Mouse (Mus musculus): Measurements from ENCODE around the gene Hkdc1.
"Not testable (repeated sequence)": the region's sequence is repeated elsewhere in the genome, so short reads cannot be mapped to it uniquely, and the experiment has no call there.

Gene Hkdc1

DNA sequence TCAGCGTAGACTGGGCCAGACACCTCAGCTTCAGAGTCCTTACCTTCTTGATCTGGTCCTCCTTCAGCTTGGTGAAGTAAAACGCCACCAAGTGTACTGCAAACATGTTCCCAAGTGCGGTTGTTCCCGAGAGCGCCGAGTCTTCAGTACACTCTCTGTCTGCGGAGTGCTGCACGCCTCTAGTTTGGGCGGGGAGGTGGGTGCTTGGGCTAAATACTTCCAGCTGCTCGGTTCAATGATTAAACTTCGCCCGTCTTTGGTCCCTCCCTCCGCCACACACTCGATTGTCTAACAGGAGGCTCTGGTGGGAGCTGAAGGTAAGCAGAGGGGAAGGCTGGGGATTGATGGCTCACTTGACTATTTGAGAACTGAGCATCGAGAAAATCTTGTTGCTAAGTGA lies at the start of gene Hkdc1:
Gene Hkdc1, minus strand, starts transcription at position 237 of the 400 bp plus-strand sequence.
- no peak for DNase-seq

DNA sequence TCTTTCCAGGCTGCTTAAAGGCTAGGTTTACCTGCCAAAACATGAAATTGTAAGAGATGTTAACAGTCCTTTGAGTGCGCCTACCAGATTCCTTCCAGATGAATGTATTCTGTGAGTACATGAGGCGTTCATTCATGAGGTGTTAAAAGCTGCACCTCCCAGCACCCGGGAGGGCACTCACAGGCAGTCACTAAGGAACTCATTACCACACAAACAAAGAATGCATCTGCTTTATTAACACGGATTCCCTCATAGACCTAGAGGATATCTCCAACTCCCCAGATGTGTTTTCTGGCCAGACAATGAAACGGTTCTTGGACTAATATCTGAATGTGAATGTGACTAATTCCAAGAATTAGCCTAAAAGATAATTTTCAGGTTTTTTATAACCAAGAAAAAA lies 48.8 kb upstream of the Hkdc1 start:
- DNase-seq = no peak

DNA sequence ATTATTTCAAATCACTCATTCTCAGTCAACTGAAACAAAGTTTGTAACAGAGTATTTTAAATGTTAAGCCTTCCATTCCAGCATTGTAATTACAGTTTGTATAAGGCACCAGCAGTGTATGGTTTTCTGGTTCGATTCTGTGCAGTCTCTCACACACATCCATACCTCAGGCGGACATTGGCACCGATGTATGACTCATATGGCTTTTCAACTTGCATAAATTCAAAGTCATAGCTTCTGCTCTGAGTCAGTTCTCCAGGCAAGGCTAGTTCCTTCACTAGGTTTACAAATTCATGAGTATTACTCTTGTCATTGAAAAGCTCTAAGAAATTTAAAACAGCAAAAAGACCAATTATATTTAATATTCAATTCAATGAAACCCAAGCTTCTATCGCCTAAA lies 47.4 kb upstream of the Hkdc1 start:
- no peak for DNase-seq

DNA sequence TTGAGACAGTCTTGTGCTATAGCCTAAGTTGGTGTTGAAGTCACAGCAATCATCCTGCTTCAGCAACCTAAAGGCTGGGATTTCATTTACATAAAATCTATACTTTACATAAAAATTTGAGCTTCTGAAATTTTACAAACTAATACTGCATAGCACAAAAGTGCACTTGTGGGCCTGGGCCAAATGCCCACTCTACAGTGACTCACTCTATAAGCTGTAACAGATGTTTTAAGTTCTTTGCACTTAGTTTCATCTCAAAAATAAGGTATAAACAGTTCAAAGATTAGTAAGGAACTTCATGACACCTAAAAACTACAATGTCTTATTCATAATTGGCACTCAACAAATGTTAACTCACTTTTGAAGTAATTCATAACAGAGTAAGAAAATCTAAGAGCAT lies 39.0 kb upstream of the Hkdc1 start:
- DNase-seq = no peak

DNA sequence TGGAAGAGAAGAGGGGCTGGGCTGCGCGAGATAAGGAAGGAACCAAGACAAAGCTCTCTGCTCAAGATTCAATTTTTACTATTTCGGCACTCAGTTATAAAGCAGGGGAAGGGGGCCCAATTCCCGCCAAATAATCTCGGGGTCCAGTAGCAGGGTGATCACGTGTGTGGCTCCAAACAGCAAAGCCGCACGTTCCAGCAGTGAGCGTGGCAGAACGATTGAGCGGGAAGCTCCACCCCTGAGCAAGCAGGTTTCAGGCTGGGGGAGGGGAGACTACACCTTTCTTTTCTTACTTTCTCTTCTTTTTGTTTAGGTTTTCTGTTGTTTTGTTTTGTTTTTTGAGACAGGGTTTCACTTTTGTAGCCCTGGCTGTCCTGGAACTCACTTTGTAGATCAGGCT lies 29.7 kb upstream of the Hkdc1 start:
- DNase-seq = not testable (repeated sequence)

DNA sequence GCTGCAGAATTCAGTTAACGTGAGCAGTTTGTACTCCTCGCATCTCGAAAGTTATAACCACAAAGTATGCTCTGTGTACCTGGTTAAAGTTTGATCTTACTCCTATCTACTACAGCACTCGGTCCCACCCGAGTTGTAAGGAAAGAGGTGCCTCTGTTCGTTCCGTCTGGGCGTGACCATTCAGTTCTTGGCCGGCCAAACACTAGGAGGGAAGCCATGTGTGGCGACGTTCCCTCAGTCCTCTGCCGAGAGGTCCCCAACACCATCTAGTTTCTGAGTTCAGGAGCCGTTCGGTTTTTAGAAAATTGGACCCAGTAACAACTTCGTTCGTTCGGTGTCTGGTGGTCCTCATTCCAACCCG lies 28.0 kb upstream of the Hkdc1 start:
- no peak for DNase-seq

DNA sequence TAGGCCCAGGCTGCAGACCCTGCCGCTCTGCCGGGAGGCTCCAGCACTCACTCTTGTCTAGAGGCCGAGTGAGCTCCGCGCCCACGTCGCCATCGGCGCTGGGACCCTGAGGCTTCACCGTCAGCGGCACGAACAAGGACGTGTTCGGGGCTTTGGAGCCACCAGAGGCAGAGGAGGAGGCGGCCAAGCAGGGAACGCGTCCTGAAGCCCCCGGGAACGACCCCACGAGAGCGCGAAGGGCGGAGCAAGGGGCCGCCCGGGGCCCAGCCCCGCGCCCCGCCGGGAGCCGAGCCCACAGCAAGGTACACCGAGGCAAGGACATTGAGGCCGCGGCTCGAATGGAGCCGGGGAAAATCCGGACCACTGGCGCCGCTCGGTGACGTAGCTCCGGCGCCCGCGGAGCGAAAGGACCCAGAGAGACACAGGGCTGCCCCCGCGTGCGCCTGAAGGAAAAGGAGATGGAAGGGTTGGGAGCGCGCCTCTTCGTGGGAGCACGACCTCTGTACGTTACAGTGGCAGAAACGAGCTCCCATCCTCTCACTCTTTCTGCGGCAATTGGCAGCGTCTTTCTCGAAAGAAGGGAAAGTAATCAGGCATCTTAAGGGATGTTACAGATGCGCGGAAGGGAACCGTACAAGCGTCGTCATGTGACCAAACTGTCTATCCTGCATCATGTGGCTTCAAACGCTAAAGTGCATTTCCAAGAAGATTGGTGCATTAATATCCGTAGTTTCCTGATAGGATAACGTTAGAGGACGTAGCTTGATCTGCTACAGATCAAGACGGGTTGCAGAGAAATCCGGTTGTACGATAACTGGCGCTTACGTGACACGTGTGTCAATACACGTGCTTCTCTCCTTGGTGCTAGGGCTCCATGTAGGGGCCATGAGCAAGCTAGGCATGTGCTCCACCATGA lies 27.3 kb upstream of the Hkdc1 start, which contains the start of the genes 4930507D05Rik and Supv3l1:
Gene 4930507D05Rik, plus strand, starts transcription at position 126 of the 916 bp plus-strand sequence.
Gene Supv3l1, minus strand, starts transcription at position 375 of the 916 bp plus-strand sequence.
- peak; percentile 92 for DNase-seq

DNA sequence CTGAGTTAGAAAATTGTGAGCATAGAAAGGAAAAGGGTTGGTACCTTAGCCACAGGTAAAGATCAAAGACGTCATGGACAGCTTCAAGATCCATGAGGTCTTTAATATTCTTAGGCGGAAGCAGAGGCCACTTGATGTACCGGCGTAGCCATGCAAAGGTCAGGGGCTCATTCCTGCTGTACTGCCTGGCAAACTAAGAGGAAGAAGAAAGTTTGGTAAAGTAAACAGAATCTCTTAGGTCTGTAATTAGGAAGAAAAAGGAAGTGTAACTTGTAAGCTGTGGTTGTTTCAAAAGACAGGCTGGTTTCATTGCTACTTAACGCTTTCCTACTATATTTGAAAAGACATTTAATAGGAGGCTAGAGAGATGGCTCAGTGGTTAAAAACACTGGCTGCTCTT lies 8.1 kb upstream of the Hkdc1 start:
- no peak for DNase-seq

DNA sequence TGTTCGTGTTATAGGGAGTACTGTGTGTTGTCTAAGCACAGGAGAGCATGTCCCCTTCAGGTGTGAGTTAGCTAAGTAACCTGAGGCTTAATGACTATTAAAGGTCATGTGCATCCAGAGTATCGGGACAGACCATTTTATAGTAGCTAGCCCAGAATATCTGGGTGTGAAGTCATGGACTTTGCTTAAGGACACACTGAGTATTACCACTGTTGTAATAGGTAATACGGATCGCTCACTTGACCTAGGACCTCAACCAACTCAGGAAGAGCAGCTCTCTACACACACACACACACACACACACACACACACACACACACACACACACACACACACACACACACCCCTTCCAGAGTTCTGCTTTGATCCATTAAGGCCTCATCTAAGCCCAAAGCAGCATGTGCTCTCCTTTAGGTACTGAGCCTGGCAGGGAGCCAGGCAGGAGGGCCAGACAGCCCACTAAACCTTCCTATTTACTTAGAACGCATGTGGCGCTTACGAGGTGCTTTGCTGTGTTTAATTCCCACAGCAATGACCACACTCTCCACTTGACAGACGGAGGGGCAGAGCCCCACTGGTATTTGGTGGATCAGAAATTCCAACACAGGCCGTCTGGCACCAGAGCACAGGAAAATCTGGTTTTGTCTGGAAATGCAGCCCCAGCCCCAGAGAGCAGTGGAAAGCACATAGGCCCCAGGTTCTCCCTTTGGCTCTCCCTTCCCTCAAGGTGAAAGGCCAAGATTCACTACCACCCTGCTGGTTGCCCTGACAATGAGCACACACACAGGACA lies 3.0 kb upstream of the Hkdc1 start:
- DNase-seq = no peak

DNA sequence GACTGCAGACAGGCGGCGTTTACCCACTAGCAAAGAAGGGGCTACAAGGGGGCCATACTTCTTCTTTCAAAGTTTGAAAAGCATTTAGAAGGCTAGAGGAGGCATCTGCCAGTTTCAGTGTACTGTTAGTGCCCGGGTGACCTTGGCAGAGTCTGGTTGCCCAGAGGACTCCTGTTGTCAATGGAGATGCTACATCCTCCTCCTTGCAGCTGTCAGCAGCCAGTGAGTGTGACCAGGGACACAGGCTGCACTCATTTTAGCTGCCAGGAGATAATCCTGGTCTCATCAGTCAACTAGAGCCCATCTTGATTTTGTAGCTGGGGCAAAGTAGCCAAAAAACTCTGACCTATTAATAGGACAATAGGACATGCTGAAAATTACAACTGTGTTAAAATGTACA lies 1.2 kb downstream of the Hkdc1 start:
- DNase-seq = no peak

DNA sequence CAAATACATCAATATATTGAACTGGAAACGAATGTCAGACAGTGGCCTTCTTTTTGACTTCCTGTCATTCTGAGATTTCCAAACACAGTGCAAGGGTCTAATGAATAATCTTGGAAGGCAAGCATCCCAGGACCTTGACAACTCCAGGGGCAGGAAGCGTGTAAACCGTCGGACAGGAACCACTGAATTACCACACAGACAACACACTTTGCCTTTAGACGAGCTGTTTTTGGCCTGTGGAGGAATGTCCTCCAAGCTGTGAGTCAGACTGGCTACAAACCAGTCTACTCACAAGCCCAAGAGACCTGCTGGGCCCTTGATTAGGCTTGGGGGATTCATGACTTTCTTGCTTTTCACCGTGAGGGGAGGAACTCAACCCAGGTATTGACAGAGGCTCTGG lies 1.9 kb downstream of the Hkdc1 start:
- no peak for DNase-seq

DNA sequence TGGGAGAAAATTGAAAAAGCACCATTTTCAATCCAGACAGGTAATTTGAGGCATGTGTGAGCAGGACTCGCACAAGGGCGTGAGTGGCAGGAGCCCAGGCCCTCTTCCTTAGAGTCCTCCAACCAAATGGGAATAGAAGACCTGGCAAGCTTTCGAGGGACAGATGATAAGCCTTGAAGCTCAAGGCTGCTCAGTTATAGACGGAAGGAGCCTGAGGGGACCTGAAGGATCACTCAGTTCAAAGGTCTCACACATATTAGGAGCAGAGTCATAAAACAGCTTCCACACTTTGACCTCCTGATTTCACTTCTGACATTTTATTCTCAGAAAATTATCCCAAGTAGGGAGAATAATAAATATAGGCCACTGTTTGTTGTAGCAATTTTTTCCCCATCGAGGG lies 2.9 kb downstream of the Hkdc1 start:
- DNase-seq = no peak

DNA sequence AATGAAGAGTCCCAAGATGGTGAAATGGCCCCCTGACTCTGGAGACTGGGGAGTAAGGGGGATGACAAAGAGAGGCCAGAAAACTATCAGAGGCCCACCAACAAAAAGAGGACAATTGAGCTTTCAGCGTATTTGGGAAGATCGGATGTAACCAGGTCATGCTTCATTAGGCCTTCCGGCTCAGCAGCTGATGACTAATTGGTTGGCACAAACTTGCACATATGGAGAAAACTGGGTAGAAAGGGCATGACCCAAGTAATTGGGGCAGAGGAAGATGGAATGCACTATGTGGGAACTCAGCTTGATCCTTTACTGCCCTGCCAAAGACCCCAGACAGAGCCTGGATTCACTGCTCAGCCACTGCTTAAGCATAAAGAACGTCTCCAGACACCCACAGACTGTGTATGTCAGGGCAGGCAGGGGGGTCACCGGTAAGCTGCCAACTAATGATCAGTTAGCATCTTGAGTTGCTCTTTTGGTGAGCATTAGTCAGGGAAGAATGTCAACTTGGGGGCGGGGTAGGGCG lies 3.4 kb downstream of the Hkdc1 start:
- DNase-seq = no peak

DNA sequence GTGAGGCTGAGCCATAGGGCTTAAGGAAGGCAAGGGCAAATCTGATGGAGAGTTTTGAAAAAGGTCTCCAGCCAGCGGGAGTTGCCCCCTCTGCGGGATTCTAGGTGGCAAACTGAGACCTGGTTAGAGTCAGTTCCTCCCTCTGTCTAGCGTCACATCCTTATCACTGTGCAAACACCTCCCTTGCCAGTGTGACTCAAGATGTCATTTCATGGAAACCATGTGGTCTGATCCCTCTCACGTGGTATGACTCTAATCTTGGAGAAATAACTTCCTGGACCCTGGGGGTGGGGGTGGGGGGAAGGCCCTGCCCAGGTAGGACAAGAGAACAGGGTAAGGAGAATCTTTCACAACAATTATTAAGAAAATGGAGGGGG lies 8.7 kb downstream of the Hkdc1 start:
- no peak for DNase-seq

DNA sequence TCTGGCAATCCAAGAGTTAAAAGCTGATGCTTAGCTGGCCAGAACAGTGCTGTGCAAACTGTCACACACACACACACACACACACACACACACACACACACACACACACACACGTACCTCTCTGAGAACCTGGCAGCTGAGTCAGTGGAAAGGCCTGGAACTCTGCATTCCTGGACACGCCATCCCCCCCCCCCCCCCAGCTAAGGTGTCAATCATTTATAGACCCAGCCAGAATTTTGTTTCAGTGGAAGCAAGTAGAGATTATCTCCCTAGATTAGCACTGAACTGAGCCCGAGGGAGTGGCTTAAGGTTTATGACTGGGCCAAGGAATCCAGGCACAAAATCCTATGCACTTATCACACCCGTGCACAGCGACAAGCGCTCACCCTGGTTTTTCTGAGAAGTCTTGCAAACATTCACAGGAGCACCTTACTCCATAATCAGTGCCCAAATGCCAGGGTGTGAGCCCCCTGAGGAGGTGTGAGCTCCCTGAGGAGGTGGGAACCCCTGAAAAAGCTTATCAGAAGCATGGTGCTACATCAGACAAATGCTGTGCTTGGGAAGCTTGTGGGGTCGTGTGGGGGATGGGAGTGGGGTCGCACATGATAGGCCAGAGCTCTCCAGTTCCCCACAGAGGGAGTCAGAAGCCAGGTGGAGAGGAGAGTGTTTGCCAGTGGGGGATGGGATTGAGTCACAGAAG lies 9.2 kb downstream of the Hkdc1 start:
- DNase-seq = no peak

DNA sequence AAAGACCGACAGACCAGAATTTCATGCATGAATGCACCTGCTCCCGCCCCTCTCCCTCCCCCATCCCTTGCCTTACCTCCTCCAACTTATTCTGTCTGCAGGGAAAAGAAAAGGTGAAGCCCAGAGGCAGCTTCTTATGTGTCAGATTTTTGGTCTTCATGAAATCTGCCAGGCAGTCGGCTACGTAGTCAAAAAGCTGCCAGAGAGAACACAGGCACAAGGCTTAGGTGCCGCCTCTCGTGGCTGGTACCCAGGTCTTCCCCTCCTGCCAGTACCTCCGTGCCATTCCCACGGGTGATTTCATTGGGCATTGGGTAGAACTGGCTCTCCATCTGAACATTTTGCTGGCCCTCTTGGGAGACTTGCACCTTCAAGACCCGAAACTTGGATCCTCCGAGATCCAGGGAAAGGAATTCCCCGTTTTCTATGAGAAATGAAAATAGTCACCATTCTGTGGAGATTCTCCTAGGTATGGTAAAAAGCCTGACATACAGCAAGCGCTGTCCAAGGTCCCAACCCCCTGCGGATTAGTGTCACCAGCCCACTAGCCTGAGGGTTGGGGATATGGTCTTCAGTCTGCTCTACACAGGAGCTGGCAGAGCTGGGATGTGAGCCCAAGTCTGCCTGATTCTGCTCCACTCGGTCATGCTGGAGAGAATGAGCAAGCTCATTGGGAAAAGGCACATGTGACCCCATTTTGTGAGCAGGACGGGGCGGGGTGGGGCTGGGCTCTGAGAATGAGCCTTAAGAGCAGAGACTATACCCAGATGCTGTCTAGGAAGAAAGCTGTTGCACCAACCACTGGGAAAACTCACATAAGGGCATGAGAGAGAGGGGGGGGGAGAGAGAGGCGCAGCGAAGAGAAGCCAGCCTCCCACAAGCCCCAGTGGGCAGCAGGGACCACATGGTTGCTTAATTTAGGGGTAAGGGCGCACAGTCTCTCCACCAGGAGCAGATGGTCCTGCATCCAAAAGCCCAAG lies 10.6 kb downstream of the Hkdc1 start:
- DNase-seq = no peak

DNA sequence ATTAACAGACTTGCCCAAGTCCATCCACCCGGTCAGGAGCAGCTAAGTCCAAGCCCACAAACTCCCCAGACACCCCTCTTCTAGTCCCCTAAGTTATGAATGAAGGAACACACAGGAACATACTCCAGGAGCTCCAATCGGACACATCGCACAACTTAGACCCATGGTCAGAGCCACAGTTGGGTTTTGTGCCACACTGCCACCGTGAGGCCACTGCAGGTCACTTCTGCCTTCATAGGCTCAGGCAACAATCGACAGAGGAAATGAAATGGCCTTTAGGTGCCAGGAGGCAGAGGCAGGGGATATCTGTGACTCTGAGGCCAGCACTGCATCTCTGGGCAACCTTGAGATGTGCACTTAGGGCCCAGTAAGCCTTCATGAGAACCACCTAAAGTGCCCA lies 11.3 kb downstream of the Hkdc1 start:
- DNase-seq = peak; percentile 49

DNA sequence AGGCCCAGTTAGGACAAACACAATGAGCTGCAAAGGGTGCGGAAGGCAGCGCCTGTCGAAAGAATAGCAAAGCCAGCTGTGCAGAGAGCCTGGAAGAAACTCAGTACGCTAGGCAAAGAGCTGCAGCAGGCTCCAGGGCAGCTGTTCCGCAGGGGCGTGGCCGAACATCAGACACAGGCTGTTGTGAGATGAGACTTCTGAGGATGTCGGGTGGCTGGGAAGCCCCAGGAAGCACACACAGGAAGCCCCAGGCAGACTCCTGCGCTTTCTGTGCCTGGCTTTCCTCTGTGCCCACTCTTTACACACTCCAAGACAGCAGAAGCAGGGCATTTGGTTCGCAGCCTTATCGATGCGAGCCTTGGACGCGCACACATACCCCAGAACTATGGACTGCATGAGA lies 17.4 kb downstream of the Hkdc1 start:
- DNase-seq = no peak

DNA sequence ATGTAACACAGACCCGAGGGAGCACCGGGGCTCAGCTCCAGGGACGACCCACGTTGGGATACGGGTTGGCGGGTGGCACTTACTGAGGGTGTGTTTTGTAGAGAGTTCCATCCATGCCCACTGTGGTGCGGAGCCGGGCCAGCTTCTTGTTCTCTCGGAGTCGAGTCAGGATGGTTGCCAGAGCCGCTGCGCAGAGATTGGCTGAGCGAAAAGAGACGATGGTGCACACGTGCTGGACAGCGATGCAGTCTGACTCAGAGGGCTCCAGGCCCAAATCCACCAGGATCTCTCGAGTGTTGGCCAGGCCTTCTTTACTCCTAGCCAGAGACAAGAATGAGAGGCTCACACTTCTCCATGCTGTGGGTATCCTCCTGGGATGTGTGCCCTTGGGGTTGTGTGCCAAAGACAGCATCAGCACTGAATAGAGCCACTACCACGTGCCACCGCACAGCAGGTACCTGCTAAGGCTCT lies 20.6 kb downstream of the Hkdc1 start:
- peak; percentile 47 for DNase-seq

DNA sequence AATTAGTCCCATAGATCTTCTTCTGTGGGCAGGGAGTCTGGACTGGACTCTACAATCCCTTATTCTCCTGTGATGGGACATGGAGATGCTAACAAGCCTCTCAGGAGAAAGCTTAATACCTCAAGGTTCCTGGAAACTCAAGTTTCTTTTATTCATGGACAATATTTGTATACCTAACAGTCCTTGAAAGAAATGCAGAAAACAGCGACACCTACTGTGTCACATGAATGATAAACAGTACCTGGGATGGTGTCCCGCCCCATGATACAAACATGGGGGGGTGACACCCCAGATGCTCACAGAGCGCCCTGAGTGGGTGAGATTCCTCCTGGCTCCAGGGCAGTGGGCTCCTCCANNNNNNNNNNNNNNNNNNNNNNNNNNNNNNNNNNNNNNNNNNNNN lies 39.3 kb downstream of the Hkdc1 start:
- no peak for DNase-seq

DNA sequence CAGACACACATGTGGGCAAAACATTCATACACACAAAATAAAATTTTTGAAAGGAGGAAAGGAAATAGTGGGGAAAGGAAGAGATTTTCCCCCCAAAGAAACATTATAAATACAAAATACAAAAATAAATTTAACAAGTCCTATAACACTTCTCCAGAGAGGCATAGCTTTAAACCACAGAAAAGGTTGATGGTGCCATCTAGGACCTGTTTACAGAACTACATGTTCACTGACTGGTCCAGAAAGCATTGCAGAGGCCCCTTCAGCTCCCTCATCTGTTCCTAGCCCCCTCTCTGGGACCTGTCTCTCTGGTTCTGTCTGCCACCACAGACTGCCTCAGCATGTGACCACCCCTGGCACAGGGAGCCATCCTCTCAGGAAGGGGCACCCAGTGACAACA lies 41.4 kb downstream of the Hkdc1 start:
- DNase-seq = no peak

DNA sequence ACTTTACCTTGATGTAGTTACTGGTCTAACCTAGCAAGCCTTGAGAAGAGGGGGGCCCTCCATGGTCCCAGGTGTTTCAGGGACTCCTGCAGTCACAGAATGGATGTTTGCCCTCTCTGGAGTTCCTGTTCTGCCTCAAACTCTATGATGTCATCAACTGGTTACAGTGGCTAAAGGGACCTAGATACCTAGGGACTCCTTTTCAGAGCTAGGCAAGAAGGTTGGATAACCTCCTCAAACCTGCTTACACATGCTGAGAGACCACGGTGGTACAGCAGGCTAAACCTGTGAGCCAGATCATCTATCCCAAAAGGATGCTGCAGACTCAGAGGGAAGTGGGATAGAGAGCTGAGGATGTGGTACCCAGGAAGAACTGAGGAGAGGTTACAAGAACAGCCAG lies 42.5 kb downstream of the Hkdc1 start, which contains the start of gene Hk1:
Gene Hk1, minus strand, starts transcription at position 101 of the 400 bp plus-strand sequence.
- no peak for DNase-seq
